Mouse (Mus musculus) G1E (cell line): ENCODE measurements around the gene 4930518I15Rik.
A peak's percentile ranks its signal among the peaks of the same experiment; 100 is the strongest.

Source experiments
- CTCF ChIP-seq: IDR thresholded peaks from 2 replicates; pipeline ENCODE4 v1.5.1; 2012; ENCODE audit warnings: low read depth, low read length, inconsistent platforms, mixed read lengths
- GATA1 ChIP-seq: IDR thresholded peaks from 2 replicates; pipeline ENCODE4 v1.6.1; 2012; ENCODE audit warnings: borderline replicate concordance, low read length, inconsistent platforms, mixed read lengths
- POLR2AphosphoS5 ChIP-seq: IDR thresholded peaks from 2 replicates; pipeline ENCODE4 v1.6.1; 2012; ENCODE audit warnings: low read depth, low read length, inconsistent platforms; ENCODE audit not compliant: insufficient replicate concordance
- TAL1 ChIP-seq: conservative IDR thresholded peaks from 2 replicates; pipeline ENCODE4 v1.6.1; 2012; ENCODE audit warnings: low read depth, low read length, inconsistent platforms, mixed read lengths

GRCm38 (mm10) chr2:156882431-156883001 is 24.8 kb upstream of the 4930518I15Rik start:
- TF ChIP-seq CTCF (no peak), GATA1 (no peak), TAL1 (peak; percentile 44), POLR2AphosphoS5 (no peak)
